Mouse (Mus musculus): Measurements from ENCODE around the gene Mrps27. TPM values are rescaled to one million over a fixed set of nuclear protein-coding genes. Genes with fewer than 3 reads are reported as not detected.

Mrps27 gene
- total and polyA plus RNA-seq, 3 experiments, result 32.6 to 64.8 (median 46.8) TPM

DNA sequence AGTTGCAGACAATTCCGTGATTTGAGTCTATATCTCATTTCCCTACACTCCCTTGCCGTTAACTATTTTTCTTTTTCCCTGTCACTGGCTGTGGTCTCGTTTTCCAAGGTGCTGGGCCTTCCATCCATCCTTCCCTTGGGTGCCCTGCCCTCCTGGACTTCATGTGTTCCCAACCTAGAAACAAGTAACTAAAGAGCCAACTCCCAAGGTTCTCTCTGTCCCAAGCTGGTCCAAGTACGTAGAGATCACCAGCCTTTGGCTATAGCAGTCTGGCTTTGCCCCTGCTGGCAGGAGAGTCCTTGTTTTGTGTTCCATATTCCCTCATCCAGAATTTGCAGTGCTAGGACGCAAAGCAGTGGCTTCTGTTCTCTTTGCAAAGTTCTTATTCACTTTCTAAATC lies 106.7 kb downstream of the Mrps27 start:
- H3K9me3 ChIP-seq (replicated peaks; ENCODE audit: low read length), result peaks cover 2% of the 10 kb centered on the region
- in situ Hi-C loops (cut with MboI; ENCODE audit: low pct_ligation_motif_present, low pct_unique_long_range_greater_than_20kb, low sequenced_read_pairs) (no loop called here), dilution Hi-C loops (cut with MboI; ENCODE audit: extremely low pct_ligation_motif_present, extremely low pct_unique_long_range_greater_than_20kb, low sequenced_read_pairs) (no loop called here)
- TF ChIP-seq MYC (IDR thresholded peaks at IDR 0.05; ENCODE audit: low read depth, low read length), result no peak
- TF ChIP-seq UBTF (IDR thresholded peaks at IDR 0.05; ENCODE audit: low read depth, low read length), result no peak
- TF ChIP-seq CTCF (conservative IDR thresholded peaks at IDR 0.05 in 1 of 2, IDR thresholded peaks at IDR 0.05 in 1 of 2; ENCODE audit: low read depth in 2 of 2, low read length in 2 of 2), result no peak
- no peak for TF ChIP-seq ZNF384 (IDR thresholded peaks at IDR 0.05; ENCODE audit: low read depth, low read length)
- no peak for TF ChIP-seq MXI1 (IDR thresholded peaks at IDR 0.05; ENCODE audit: low read depth, low read length)
- no peak for TF ChIP-seq MAZ (IDR thresholded peaks at IDR 0.05; ENCODE audit: low read depth, low read length)
- TF ChIP-seq TBP (conservative IDR thresholded peaks at IDR 0.05; ENCODE audit: low read depth, low read length), result no peak
- no peak for TF ChIP-seq TCF12 (IDR thresholded peaks at IDR 0.05; ENCODE audit: low read depth, low read length)
- no peak for TF ChIP-seq GABPA (IDR thresholded peaks at IDR 0.05; ENCODE audit: insufficient replicate concordance, low read depth, low read length)
- TF ChIP-seq CHD2 (IDR thresholded peaks at IDR 0.05; ENCODE audit: low read length), result no peak
- TF ChIP-seq POLR2A (IDR thresholded peaks at IDR 0.05; ENCODE audit: low read depth, low read length), result no peak
- TF ChIP-seq MAX (IDR thresholded peaks at IDR 0.05; ENCODE audit: low read length), result no peak
- H3K36me3 ChIP-seq (replicated peaks in 1 of 2; ENCODE audit: control insufficient read depth in 1 of 2, insufficient read depth in 1 of 2, low read length in 1 of 2), result no peaks in the 10 kb centered on the region
- no peak overlapping the region for H3K27ac ChIP-seq (ENCODE audit: insufficient read depth, low read depth)
- no peak for DNase-seq (ENCODE audit: extremely low read depth)
- peaks cover 2% of the 10 kb centered on the region for H3K27me3 ChIP-seq (replicated peaks)
- H3K4me1 ChIP-seq (ENCODE audit: control insufficient read depth in 1 of 2, insufficient read depth in 2 of 2), result no peaks in the 10 kb centered on the region
- H3K4me2 ChIP-seq (ENCODE audit: insufficient read depth, low read depth, poor library complexity, severe bottlenecking), result no peak overlapping the region
- H3K9ac ChIP-seq (ENCODE audit: insufficient read depth, low read depth), result no peak overlapping the region
- no peak overlapping the region for H3K4me3 ChIP-seq (replicated peaks in 1 of 3; ENCODE audit: low read depth in 2 of 3, low read length in 2 of 3, poor library complexity in 1 of 3)
- H3K79me2 ChIP-seq (replicated peaks; ENCODE audit: control insufficient read depth, extremely low read depth, insufficient read depth, poor library complexity, severe bottlenecking), result no peaks in the 10 kb centered on the region

DNA sequence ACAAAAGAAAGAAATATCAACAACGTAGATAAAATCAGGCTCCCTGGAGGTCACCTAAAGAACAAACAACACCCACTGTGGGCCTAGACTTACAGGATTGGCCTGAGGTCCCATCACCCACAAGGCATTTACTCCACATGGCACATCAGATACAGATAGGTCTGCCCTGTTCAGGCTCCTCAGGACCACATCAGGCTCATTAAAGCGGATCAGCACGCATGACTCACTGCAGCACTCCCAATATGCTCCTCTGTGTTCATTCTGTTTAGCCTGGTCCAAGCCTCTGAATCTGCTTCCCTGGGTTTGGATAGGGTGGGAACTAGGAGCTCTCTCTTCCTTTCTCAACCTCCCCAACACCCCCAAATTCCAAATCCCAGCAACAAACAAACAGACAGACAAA lies 107.9 kb downstream of the Mrps27 start:
- DNase-seq (ENCODE audit: extremely low read depth), result no peak
- in situ Hi-C loops (cut with MboI; ENCODE audit: low pct_ligation_motif_present, low pct_unique_long_range_greater_than_20kb, low sequenced_read_pairs), result no loop called here
- dilution Hi-C loops (cut with MboI; ENCODE audit: extremely low pct_ligation_motif_present, extremely low pct_unique_long_range_greater_than_20kb, low sequenced_read_pairs), result no loop called here
- Histone ChIP-seq H3K36me3 (replicated peaks in 1 of 2; ENCODE audit: control insufficient read depth in 1 of 2, insufficient read depth in 1 of 2, low read length in 1 of 2) (no peaks in the 10 kb centered on the region), H3K27ac (ENCODE audit: insufficient read depth, low read depth) (no peak overlapping the region), H3K9ac (ENCODE audit: insufficient read depth, low read depth) (no peak overlapping the region), H3K4me1 (ENCODE audit: control insufficient read depth in 1 of 2, insufficient read depth in 2 of 2) (no peaks in the 10 kb centered on the region), H3K27me3 (replicated peaks) (no peaks in the 10 kb centered on the region), H3K79me2 (replicated peaks; ENCODE audit: control insufficient read depth, extremely low read depth, insufficient read depth, poor library complexity, severe bottlenecking) (no peaks in the 10 kb centered on the region), H3K9me3 (replicated peaks; ENCODE audit: low read length) (peaks cover 2% of the 10 kb centered on the region), H3K4me3 (replicated peaks in 1 of 3; ENCODE audit: low read depth in 2 of 3, low read length in 2 of 3, poor library complexity in 1 of 3) (no peak overlapping the region), H3K4me2 (ENCODE audit: insufficient read depth, low read depth, poor library complexity, severe bottlenecking) (no peak overlapping the region)
- TF ChIP-seq ETS1 (conservative IDR thresholded peaks at IDR 0.05; ENCODE audit: low read depth, low read length) (no peak), UBTF (IDR thresholded peaks at IDR 0.05; ENCODE audit: low read depth, low read length) (no peak), IRF4 (IDR thresholded peaks at IDR 0.05; ENCODE audit: low read depth, low read length) (no peak), ZMIZ1 (IDR thresholded peaks at IDR 0.05; ENCODE audit: low read depth, low read length) (no peak), BHLHE40 (IDR thresholded peaks at IDR 0.05; ENCODE audit: low read depth, low read length) (no peak), GABPA (IDR thresholded peaks at IDR 0.05; ENCODE audit: insufficient replicate concordance, low read depth, low read length) (no peak), MAX (IDR thresholded peaks at IDR 0.05; ENCODE audit: low read length) (no peak), ZC3H11A (IDR thresholded peaks at IDR 0.05; ENCODE audit: low read depth, low read length) (no peak), ZKSCAN1 (IDR thresholded peaks at IDR 0.05; ENCODE audit: borderline replicate concordance, low read depth, low read length) (no peak), RCOR1 (conservative IDR thresholded peaks at IDR 0.05; ENCODE audit: low read depth, low read length) (no peak), MYC (IDR thresholded peaks at IDR 0.05; ENCODE audit: low read depth, low read length) (no peak), TCF12 (IDR thresholded peaks at IDR 0.05; ENCODE audit: low read depth, low read length) (no peak), MAFK (IDR thresholded peaks at IDR 0.05; ENCODE audit: insufficient replicate concordance, low read length) (no peak), NRF1 (IDR thresholded peaks at IDR 0.05; ENCODE audit: low read depth, low read length) (no peak)
